Mouse (Mus musculus) embryonic facial prominence, embryonic 12.5 days (tissue): ENCODE results near the gene Osbpl10. TPM values are rescaled to one million over a fixed set of nuclear protein-coding genes. Genes with fewer than 3 reads are reported as not detected.
"Not testable (repeated sequence)": the region's sequence is repeated elsewhere in the genome, so short reads cannot be mapped to it uniquely, and the experiment has no call there.

Experiments
- ATAC-seq: fragments of 200-750 bp; cut with Nextera tagmentation; 2 replicates; pipeline ENCODE4 v1.8.0; 2017; ENCODE audit not compliant: insufficient number of reproducible peaks, insufficient read depth, low FRiP score, low TSS enrichment
- H3K27ac ChIP-seq: fragments of 300-500 bp; sonication (generic); 2 replicates; pipeline ENCODE4 v1.5.1; 2016; ENCODE audit warnings: mild to moderate bottlenecking
- H3K27me3 ChIP-seq: fragments of 300-500 bp; sonication (generic); 2 replicates; pipeline ENCODE4 v1.6.1; 2016; ENCODE audit warnings: mild to moderate bottlenecking, moderate library complexity
- H3K36me3 ChIP-seq: fragments of 300-500 bp; sonication (generic); 2 replicates; pipeline ENCODE4 v1.6.1; 2016; ENCODE audit warnings: mild to moderate bottlenecking
- H3K4me1 ChIP-seq: fragments of 300-500 bp; sonication (generic); 2 replicates; pipeline ENCODE4 v1.6.1; 2016
- H3K4me2 ChIP-seq: fragments of 300-500 bp; sonication (generic); replicated peaks from 2 replicates; pipeline ENCODE4 v1.6.1; 2016; ENCODE audit warnings: mild to moderate bottlenecking, moderate library complexity
- H3K4me3 ChIP-seq: fragments of 300-500 bp; sonication (generic); 2 replicates; pipeline ENCODE4 v1.5.1; 2016; ENCODE audit warnings: mild to moderate bottlenecking
- H3K9ac ChIP-seq: fragments of 300-500 bp; sonication (generic); 2 replicates; pipeline ENCODE4 v1.6.1; 2016; ENCODE audit warnings: mild to moderate bottlenecking, moderate library complexity
- H3K9me3 ChIP-seq: fragments of 300-500 bp; sonication (generic); 2 replicates; pipeline ENCODE4 v1.6.1; 2016; ENCODE audit warnings: mild to moderate bottlenecking, moderate library complexity
- WGBS: fragments of 180-500 bp; shearing (Covaris S2); methylation state at CpG from one replicate; pipeline ENCODE4 v1.1.7; 2016; 5-methylcytosine and 5-hydroxymethylcytosine counted together
- polyA plus RNA-seq: library from polyadenylated mRNA; unstranded; fragments of >200 nt; fragmentation: Nextera tagmentation; extraction: Ambion mirVana; gene quantifications from 2 replicates; pipeline ENCODE4 v1.2.1, GENCODE M21; 2016

Osbpl10 gene
- polyA plus RNA-seq, 1 experiment from 2014 or later: 2.9 TPM

DNA sequence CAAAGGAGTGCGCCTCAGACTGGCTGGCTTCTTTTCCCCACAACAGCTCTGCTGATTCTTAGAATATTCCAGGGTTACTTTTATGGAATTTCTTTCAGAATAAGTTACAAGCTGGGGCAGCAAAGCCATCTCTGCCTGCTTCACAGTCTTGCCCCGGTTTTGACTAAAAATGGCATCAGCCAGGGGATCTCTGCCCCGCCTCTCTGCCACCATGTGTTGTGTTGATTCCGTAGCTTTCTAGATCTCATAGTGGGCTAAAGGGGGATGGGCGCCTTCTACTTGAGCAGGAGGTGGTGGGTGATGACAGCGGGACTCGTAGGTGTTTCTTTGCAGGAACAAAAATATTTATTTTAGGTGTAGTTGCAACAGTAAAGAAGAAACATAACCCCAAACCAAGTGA is 29.8 kb downstream of the Osbpl10 start:
- Histone ChIP-seq H3K9me3 (peaks cover 8% of the 10 kb centered on the region; the same call in 1 of the 2 replicates), H3K27me3 (no peaks in the 10 kb centered on the region), H3K36me3 (no peaks in the 10 kb centered on the region; the same call in 1 of the 2 replicates), H3K4me3 (no peak overlapping the region), H3K4me2 (no peak overlapping the region), H3K9ac (no peak overlapping the region), H3K27ac (no peak overlapping the region; the same call in 1 of the 2 replicates), H3K4me1 (no peaks in the 10 kb centered on the region)
- ATAC-seq: no peak
- 78% methylated on average over 7 of the region's 7 CpGs for WGBS

DNA sequence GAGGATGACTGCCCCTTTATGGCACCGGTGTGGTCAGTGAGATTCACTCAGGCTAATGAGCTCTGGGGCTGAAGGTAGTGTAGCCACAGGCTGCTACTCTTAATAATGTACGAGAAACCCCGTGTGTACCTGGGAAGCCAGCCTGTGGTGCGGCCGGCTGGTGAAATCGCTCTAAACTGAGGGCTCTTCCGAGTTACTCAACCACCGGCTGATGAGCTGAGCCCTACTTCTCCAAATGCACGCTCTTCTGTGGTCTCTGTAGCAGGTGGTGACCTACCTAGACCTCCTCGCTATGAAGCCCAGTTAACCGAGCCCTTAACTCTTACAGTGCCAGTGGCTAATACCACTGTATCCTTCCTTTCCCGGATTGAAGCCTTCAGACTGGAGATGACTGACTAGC is 34.0 kb downstream of the Osbpl10 start:
- no peak overlapping the region for H3K4me2 ChIP-seq
- no peaks in the 10 kb centered on the region for H3K4me1 ChIP-seq
- no peak for ATAC-seq
- peaks cover 11% of the 10 kb centered on the region; the same call in 1 of the 2 replicates for H3K9me3 ChIP-seq
- no peaks in the 10 kb centered on the region; the same call in 1 of the 2 replicates for H3K36me3 ChIP-seq
- no peak overlapping the region for H3K9ac ChIP-seq
- H3K27me3 ChIP-seq: no peaks in the 10 kb centered on the region
- H3K27ac ChIP-seq: no peak overlapping the region
- WGBS: 55% methylated on average over 12 of the region's 12 CpGs
- H3K4me3 ChIP-seq: no peak overlapping the region

DNA sequence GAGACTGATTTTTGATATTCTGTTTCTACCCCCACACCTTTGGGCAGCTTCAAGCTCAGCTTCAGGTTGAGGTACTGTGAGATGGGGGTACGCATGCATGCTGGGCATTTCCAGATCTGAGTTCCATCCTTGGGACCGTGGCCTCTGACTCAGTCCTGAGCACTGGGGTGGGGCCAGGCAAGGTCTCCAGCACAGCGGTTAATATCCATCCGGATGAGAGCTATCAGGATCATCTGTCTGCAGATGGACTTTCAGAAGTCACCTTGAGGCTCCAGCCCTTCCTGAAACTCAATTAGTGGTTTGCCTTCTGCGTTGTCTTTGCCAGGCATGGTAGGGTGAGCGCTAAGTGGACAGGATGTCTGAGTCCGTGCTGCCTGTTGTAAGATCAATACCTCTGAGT is 41.8 kb downstream of the Osbpl10 start:
- no peak overlapping the region for H3K4me3 ChIP-seq
- no peak overlapping the region for H3K9ac ChIP-seq
- no peaks in the 10 kb centered on the region for H3K27me3 ChIP-seq
- no peak overlapping the region for H3K27ac ChIP-seq
- H3K4me2 ChIP-seq: no peak overlapping the region
- 94% methylated on average over 7 of the region's 7 CpGs for WGBS
- 0 out of 2 replicates have a peak, but pooled peaks cover 2% of the 10 kb centered on the region for H3K9me3 ChIP-seq
- no peak for ATAC-seq
- no peaks in the 10 kb centered on the region for H3K36me3 ChIP-seq
- peaks cover 3% of the 10 kb centered on the region; the same call in 1 of the 2 replicates for H3K4me1 ChIP-seq

DNA sequence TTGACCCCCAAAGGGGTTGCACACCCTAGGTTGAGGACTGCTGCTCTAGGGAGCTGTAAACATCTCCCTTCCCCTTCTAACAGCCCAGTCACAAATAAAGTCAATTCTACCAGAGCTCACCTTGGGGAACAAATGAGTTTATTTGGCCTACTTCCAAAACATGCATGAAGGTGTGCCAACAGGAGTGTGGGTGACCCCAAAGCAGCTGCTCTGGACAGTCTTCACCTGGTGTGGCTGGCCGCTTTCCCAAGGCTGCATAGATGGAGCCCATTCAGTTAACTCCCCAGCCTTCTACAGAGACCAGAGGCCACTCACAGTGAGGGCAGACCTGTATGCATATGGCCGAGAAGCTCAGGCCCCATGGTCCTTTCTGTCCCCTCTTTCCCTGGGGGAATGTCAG is 43.0 kb downstream of the Osbpl10 start:
- no peaks in the 10 kb centered on the region for H3K36me3 ChIP-seq
- H3K27me3 ChIP-seq: no peaks in the 10 kb centered on the region
- no peak for ATAC-seq
- no peak overlapping the region for H3K27ac ChIP-seq
- peaks cover 3% of the 10 kb centered on the region; the same call in 1 of the 2 replicates for H3K4me1 ChIP-seq
- no peak overlapping the region for H3K4me2 ChIP-seq
- H3K4me3 ChIP-seq: no peak overlapping the region
- 87% methylated on average over 2 of the region's 2 CpGs for WGBS
- no peak overlapping the region for H3K9ac ChIP-seq
- H3K9me3 ChIP-seq: no peaks in the 10 kb centered on the region

DNA sequence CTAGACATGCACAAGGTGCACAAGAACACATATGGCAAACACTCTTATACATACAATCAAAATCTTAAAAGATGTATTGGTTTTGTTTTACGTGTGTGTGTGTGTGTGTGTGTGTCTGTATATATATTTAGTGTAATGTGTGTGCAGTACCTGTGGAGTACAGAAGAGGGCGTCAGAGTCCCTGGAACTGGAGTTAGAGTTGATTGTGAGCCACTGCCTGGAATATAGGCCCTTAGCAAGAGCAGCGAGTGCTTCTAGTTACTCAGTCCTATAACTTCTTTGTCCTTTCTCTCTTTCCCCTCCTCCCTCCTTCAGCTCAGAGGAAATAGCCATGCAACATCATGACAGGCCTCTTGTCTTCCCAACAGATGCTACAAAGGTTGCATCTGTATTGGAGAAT is 44.8 kb downstream of the Osbpl10 start:
- no peaks in the 10 kb centered on the region for H3K36me3 ChIP-seq
- no peak overlapping the region for H3K4me2 ChIP-seq
- H3K27me3 ChIP-seq: no peaks in the 10 kb centered on the region
- 87% methylated on average over 3 of the region's 3 CpGs for WGBS
- ATAC-seq: no peak
- peaks cover 3% of the 10 kb centered on the region; the same call in 1 of the 2 replicates for H3K4me1 ChIP-seq
- H3K4me3 ChIP-seq: no peak overlapping the region
- H3K9me3 ChIP-seq: no peaks in the 10 kb centered on the region
- no peak overlapping the region for H3K27ac ChIP-seq
- no peak overlapping the region for H3K9ac ChIP-seq

DNA sequence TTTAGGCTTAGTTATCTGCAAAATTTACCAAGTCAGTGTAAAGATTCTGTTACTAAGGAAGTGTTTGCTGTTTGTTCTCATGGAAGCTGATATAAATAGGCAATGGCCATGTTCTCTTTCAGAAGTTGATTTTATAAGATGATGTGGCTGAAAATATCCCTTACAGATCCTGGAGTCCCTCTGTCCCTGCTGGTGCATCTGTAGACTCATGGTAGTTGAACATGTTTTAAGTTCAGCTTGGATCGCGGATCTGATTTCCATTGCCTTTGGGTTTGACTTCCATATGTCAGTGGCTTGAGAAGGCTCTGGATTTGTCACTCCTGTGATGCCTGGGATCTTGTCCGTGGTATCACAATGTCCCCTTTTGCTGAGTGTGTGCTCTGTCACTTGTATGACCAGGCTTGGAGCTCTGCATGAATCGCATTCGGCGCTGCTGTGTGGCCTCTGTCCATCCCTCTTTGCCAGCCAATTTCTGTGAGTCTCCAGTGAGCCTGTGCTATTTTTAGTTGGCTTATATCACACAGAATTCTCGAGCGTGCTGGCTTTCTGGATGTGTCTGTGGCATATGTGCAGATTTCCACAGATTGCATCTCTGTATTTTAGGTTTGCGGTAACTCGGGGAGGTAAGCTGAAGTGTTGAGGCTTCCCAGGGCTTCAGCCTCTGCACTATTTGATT is 45.5 kb downstream of the Osbpl10 start:
- H3K27me3 ChIP-seq: no peaks in the 10 kb centered on the region
- H3K9ac ChIP-seq: no peak overlapping the region
- ATAC-seq: no peak
- no peak overlapping the region for H3K4me3 ChIP-seq
- no peaks in the 10 kb centered on the region for H3K9me3 ChIP-seq
- 93% methylated on average over 10 of the region's 10 CpGs for WGBS
- H3K4me1 ChIP-seq: no peaks in the 10 kb centered on the region; the same call in 1 of the 2 replicates
- no peaks in the 10 kb centered on the region for H3K36me3 ChIP-seq
- no peak overlapping the region for H3K27ac ChIP-seq
- H3K4me2 ChIP-seq: no peak overlapping the region

DNA sequence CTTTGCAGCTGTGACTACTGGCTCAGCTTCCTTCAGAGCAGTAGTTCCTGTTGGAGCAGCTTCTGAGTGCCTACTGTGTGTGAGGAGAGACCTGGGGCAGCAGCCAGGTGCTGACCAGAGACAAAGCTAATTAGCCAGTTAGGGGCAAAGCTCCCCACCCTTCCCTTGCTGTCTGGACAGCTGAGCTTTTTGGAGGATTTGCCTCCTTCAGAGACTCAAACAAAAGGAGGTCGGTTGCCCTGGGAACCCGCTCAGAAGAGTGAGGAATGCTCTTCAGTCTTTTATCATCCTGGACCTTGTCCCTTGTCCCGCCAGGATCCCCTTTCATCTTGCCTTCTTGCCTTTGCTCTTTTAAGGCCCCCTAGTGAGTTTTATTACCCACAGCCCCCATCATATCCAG is 50.9 kb downstream of the Osbpl10 start:
- no peak overlapping the region for H3K27ac ChIP-seq
- ATAC-seq: no peak

DNA sequence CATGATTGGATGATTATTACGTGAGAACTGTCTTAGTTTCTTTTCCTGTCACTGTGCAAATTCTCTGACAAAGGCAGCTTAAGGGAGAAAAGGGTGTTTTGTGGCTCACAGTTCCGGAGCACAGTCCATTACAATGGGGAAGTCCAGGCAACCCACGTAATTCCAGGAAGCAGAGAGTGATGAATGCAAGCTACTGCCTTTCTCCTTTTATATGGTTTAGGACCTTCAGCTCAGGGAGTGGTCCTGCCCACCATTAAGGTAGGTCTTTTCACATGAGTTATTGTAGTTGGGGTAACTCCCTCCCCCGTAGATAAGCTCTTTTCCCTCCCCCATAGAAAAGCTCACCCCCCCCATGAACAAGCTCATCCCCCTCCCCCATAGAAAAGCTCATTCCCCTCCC is 52.2 kb downstream of the Osbpl10 start:
- Histone ChIP-seq H3K27ac (no peak overlapping the region), H3K4me1 (peaks cover 5% of the 10 kb centered on the region; the same call in 1 of the 2 replicates), H3K4me3 (no peak overlapping the region), H3K36me3 (no peaks in the 10 kb centered on the region), H3K9me3 (no peaks in the 10 kb centered on the region), H3K4me2 (no peak overlapping the region), H3K27me3 (no peaks in the 10 kb centered on the region), H3K9ac (no peak overlapping the region)
- ATAC-seq: no peak
- 65% methylated on average over 4 of the region's 4 CpGs for WGBS

More for the DNA sequence above, 50.9 kb downstream of the Osbpl10 start:
- Histone ChIP-seq H3K4me1 (peaks cover 5% of the 10 kb centered on the region; the same call in 1 of the 2 replicates), H3K4me2 (no peak overlapping the region), H3K27me3 (no peaks in the 10 kb centered on the region), H3K9ac (no peak overlapping the region), H3K36me3 (no peaks in the 10 kb centered on the region), H3K9me3 (no peaks in the 10 kb centered on the region), H3K4me3 (no peak overlapping the region)
- 9% methylated on average over 3 of the region's 3 CpGs for WGBS

DNA sequence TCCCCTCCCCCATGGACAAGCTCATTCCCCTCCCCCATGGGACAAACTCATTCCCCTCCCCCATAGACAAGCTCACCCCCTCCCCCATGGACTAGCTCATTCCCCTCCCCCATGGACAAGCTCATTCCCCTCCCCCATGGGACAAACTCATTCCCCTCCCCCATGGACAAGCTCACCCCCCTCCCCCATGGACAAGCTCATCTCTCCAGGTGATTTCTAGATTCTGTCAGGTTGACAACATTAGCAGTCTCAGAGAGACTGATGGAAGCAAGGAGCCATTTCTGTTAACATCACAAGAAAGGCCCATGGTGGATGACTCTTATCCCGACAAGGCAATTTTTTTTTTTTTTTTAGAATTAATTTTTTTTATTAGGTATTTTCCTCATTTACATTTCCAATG is 52.7 kb downstream of the Osbpl10 start:
- ATAC-seq, H3K4me1 ChIP-seq, H3K4me2 ChIP-seq, H3K27me3 ChIP-seq, H3K27ac ChIP-seq, H3K36me3 ChIP-seq, H3K9ac ChIP-seq, H3K4me3 ChIP-seq, H3K9me3 ChIP-seq: not testable (repeated sequence)
- WGBS: 100% methylated on average over 1 of the region's 1 CpGs

DNA sequence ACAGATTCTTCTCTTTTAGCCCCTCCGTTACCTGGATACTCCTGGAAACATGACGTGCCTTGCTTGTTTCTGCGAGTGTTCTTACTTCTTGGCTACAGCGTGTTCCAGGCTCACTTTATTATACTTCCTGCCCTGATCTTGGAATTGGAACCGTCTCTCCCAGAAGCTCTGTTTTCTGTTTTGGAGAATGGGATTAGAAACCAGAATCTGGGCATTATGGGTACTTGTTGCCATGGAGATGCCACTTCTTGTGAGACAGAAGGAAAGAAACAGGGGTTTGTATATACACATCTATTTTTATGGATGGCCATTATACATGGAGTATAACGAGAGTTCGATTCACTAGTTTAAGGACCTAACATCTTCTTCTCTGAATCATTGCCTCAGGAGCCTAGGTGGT is 54.4 kb downstream of the Osbpl10 start:
- Histone ChIP-seq H3K4me2 (no peak overlapping the region), H3K9me3 (no peaks in the 10 kb centered on the region), H3K4me1 (peaks cover 5% of the 10 kb centered on the region; the same call in 1 of the 2 replicates), H3K27me3 (no peaks in the 10 kb centered on the region), H3K4me3 (no peak overlapping the region), H3K36me3 (no peaks in the 10 kb centered on the region), H3K9ac (no peak overlapping the region), H3K27ac (no peak overlapping the region)
- 90% methylated on average over 7 of the region's 7 CpGs for WGBS
- no peak for ATAC-seq

DNA sequence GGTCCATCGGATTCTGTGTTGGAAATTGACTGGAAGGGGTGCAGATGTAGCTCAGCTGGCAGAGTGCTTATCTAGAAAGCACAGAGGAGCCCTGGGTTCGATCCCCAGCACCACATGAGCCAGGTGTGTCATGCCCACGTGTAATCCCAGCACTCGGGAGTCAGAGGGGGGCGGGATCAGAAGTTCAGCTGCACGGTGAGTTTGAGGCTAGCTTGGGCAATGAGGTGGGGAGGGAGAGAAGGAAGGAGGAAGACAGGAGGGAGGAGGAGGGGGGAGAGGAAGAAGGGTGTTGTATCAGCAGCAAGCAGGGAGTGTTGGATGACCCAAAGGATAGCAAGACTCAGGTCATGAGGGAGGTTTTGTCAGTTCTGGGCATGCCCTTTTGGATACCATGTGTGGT is 55.9 kb downstream of the Osbpl10 start:
- Histone ChIP-seq H3K4me1 (peaks cover 7% of the 10 kb centered on the region; the same call in 1 of the 2 replicates), H3K4me3 (no peak overlapping the region), H3K27ac (no peak overlapping the region), H3K9ac (no peak overlapping the region), H3K4me2 (no peak overlapping the region), H3K36me3 (no peaks in the 10 kb centered on the region), H3K9me3 (no peaks in the 10 kb centered on the region), H3K27me3 (no peaks in the 10 kb centered on the region)
- ATAC-seq: no peak
- WGBS: 76% methylated on average over 6 of the region's 6 CpGs

DNA sequence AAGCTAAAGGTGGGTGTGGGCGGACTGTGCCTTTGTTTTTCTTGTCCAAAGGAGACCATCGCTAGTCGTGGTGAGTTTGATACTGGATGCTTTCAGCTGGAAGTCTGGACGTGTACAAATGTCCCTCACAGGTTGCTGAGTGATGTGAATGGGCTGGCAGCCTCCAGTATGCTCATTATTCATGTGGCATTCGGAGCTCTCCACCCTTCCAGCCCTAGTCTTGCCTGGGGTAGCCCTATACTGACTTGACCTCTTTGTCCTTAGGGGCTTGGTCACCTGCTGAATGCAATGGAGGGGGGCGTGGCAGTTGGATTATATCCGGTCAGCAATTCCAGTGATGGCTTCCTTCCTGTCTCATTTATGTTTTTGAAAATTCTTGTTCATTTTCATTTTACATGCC is 56.4 kb downstream of the Osbpl10 start:
- Histone ChIP-seq H3K27ac (no peak overlapping the region), H3K4me1 (peaks cover 7% of the 10 kb centered on the region; the same call in 1 of the 2 replicates), H3K27me3 (no peaks in the 10 kb centered on the region), H3K36me3 (no peaks in the 10 kb centered on the region), H3K9ac (no peak overlapping the region), H3K4me2 (no peak overlapping the region), H3K9me3 (no peaks in the 10 kb centered on the region), H3K4me3 (no peak overlapping the region)
- WGBS: 80% methylated on average over 7 of the region's 7 CpGs
- no peak for ATAC-seq
